Mouse (Mus musculus): ENCODE results near the gene Fgf6.

DNA sequence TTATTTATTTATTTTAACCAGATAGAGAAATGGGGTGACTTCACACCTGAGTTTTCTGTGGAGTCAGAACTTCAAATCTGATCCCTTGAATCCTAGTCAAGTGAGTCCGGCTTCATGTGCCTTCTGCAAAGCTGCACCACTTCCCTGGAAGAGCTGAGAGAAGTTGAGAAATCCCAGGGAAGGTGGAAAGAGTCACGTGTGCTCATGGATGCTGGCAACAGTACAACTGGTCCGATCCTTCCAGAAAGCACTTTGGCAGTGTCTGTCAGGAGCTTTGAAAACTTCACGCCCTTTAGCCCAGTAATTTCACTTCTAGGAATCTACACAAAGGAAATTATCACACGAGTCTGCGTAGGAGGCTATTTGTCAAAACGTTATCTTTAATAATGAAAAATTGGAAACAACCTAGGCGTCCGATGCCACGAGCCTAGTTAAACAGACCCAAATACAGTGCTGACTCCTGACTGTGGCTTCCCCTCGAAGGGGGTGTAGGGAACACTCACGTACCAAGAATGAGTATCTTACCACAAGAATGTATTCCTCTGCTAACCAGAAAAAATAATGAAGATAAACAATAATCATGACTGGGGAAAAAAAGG, 41.7 kb downstream of the Fgf6 start:
- no peak for TF ChIP-seq GATA1 (IDR thresholded peaks at IDR 0.05; ENCODE audit: low read length)
- no peak for TF ChIP-seq TAL1 (IDR thresholded peaks at IDR 0.05; ENCODE audit: low read length)
